ENCODE assay signal across 8 mouse cellular contexts in the genomic region with DNA sequence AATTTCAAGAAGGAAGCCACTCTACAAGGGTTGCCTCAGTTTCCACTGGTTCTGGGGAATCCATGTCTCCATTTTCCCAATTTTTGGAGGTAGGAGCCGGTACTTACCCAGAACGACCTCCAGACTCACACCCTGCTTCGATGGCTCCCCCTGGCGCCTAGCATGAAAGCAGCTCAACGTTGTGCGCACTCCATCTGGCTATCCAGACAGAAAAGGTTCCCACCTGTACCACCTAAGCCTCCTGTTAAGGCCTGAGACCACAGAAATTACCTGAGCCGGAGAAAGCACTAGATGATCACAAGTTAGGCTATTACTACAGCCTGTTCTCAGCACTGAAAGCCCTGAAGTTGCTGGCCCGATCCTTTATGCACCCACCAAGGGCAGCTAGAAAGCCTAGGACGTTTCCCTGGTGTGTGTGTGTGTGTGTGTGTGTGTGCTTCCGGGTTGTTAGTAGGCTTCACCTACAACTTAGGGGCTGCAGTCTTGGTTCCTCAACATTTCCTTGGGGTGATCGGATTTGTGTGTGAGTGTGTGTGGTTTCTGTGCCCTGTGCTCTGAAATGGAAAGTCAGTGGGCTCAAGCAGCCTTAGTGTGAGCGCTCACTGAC. TPM values are rescaled to one million over a fixed set of nuclear protein-coding genes. Genes with fewer than 3 reads are reported as not detected.
DNase-seq lines count a peak whose midpoint lies in the region; ATAC-seq lines count a peak whose summit lies in the region.

No protein-coding gene starts in this region.

- no peak for ATAC-seq in hindbrain, embryonic 16.5 days
- ATAC-seq in hindbrain, embryonic 15.5 days (ENCODE audit: low FRiP score, low read depth) = no peak

- H3K27ac ChIP-seq in hindbrain, embryonic 10.5 days = peak overlapping the region; percentile 95
- no peak overlapping the region; the same call in 1 of the 2 replicates for H3K27ac ChIP-seq in hindbrain, embryonic 16.5 days (ENCODE audit: low read depth, low read length)
- H3K27ac ChIP-seq in hindbrain, embryonic 15.5 days (replicated peaks) = peak overlapping the region; percentile 58

- H3K9me3 ChIP-seq in hindbrain, embryonic 10.5 days = no peaks in the 10 kb centered on the region
- no peaks in the 10 kb centered on the region for H3K9me3 ChIP-seq in hindbrain, embryonic 16.5 days (ENCODE audit: control insufficient read depth, low read length)
- no peaks in the 10 kb centered on the region for H3K9me3 ChIP-seq in hindbrain, embryonic 15.5 days

- H3K4me2 ChIP-seq in hindbrain, embryonic 16.5 days (ENCODE audit: low read length) = no peak overlapping the region
- no peak overlapping the region for H3K4me2 ChIP-seq in hindbrain, embryonic 15.5 days

- H3K27me3 ChIP-seq in hindbrain, embryonic 10.5 days (ENCODE audit: insufficient read depth, poor library complexity, severe bottlenecking) = peaks cover 89% of the 10 kb centered on the region
- no peaks in the 10 kb centered on the region for H3K27me3 ChIP-seq in hindbrain, embryonic 16.5 days (replicated peaks; ENCODE audit: control insufficient read depth, insufficient read depth, low read length)
- peaks cover 7% of the 10 kb centered on the region; the same call in 1 of the 2 replicates for H3K27me3 ChIP-seq in hindbrain, embryonic 15.5 days

- peaks cover 97% of the 10 kb centered on the region for H3K4me1 ChIP-seq in hindbrain, embryonic 10.5 days (replicated peaks)
- no peaks in the 10 kb centered on the region; the same call in none of the 2 replicates for H3K4me1 ChIP-seq in hindbrain, embryonic 16.5 days (ENCODE audit: control insufficient read depth, insufficient read depth, low read depth, low read length)
- H3K4me1 ChIP-seq in hindbrain, embryonic 15.5 days (replicated peaks) = peaks cover 43% of the 10 kb centered on the region; the same call in 1 of the 2 replicates

- WGBS in hindbrain, embryonic 10.5 days = 16% methylated on average over 12 of the region's 12 CpGs
- 29% methylated on average over 12 of the region's 12 CpGs for WGBS in hindbrain, embryonic 16.5 days
- WGBS in hindbrain, embryonic 15.5 days = 28% methylated on average over 12 of the region's 12 CpGs

- peaks cover 47% of the 10 kb centered on the region for H3K36me3 ChIP-seq in hindbrain, embryonic 10.5 days
- H3K36me3 ChIP-seq in hindbrain, embryonic 16.5 days (ENCODE audit: control insufficient read depth, insufficient read depth, low read length) = no peaks in the 10 kb centered on the region
- no peaks in the 10 kb centered on the region for H3K36me3 ChIP-seq in hindbrain, embryonic 15.5 days

- peak overlapping the region; percentile 35 for H3K4me3 ChIP-seq in hindbrain, embryonic 10.5 days
- H3K4me3 ChIP-seq in hindbrain, embryonic 16.5 days (ENCODE audit: low read length) = no peak overlapping the region
- no peak overlapping the region for H3K4me3 ChIP-seq in hindbrain, embryonic 15.5 days

- no peak overlapping the region for H3K9ac ChIP-seq in hindbrain, embryonic 16.5 days (ENCODE audit: low read depth, low read length)
- H3K9ac ChIP-seq in hindbrain, embryonic 15.5 days = no peak overlapping the region

- DNase-seq in hindbrain, embryonic 10.5 days (ENCODE audit: low spot score) = peak; percentile 62
- DNase-seq in thymus, postnatal 4 days = peak; percentile 62
- no peak for DNase-seq in thymus, adult 18-20 months
- DNase-seq in T-cell, adult 2 months (ENCODE audit: low spot score) = no peak
- DNase-seq in adrenal gland, adult 2 months = no peak
- no peak for DNase-seq in gastrocnemius, adult 18-20 months (ENCODE audit: low spot score)

RNA-seq across cellular contexts. Expression of gene Nr2f1, which starts 13.1 kb away (rescaled TPM):
- polyA plus RNA-seq in hindbrain, embryonic 10.5 days (2016; fragmentation: Nextera tagmentation; extraction: Ambion mirVana) = 69.0 and 74.0 TPM in 2 replicates
- 42.9 and 44.3 TPM in 2 replicates for polyA plus RNA-seq in hindbrain, embryonic 16.5 days (2015; fragmentation: Nextera tagmentation; extraction: Ambion mirVana)
- 51.8 and 57.4 TPM in 2 replicates for polyA plus RNA-seq in hindbrain, embryonic 15.5 days (2015; fragmentation: Nextera tagmentation; extraction: Ambion mirVana)
- total RNA-seq in adrenal gland, adult 2 months (2021) = 10 to 100 TPM; 18.2 to 22.7 TPM
- 97.9 and 105 TPM in 2 replicates for polyA plus RNA-seq in adrenal gland, adult 2 months (2012; rRNA removed)
- total RNA-seq in gastrocnemius, adult 18-20 months (2021) = under 1 TPM; 0.64 to 0.83 TPM

Comparison
In these comparisons a context has a peak if more than half of its experiments do, and no peak if none do; other contexts are left out.
1. DNase-seq: peak in hindbrain, embryonic 10.5 days (single experiment) and thymus, postnatal 4 days (single experiment); none in thymus, adult 18-20 months (0 of 2), T-cell, adult 2 months (single experiment), adrenal gland, adult 2 months (single experiment) and gastrocnemius, adult 18-20 months (single experiment).